Mouse (Mus musculus): Measurements from ENCODE around the gene Gm20388. TPM values are rescaled to one million over a fixed set of nuclear protein-coding genes. Genes with fewer than 3 reads are reported as not detected.
A peak's percentile ranks its signal among the peaks of the same experiment; 100 is the strongest.

Gm20388 gene
- polyA plus RNA-seq, 1 experiment from 2014 or later, result not detected

DNA sequence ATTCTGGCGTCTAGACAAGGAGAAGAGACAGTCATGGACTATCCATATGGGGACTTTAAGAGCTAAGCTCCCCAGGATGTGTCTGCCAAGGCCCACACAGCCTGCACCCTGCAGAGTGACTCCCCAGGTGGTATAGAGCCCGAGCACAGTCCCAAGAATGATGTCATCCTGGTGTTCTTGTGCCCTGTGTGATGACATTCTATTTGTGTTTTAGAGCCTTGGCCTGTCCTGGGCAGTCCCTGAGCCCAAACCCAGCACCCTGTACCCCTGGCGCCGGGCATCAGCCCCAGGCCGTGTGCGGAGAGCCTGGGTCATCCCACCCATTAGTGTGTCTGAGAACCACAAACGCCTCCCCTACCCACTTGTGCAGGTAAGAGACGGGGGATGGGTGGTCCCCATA is 2945.6 kb downstream of the Gm20388 start:
- Histone ChIP-seq H3K27ac (replicated peaks) (no peak overlapping the region), H3K4me2 (replicated peaks; ENCODE audit: low read depth) (no peak overlapping the region), H3K4me1 (replicated peaks; ENCODE audit: control insufficient read depth, insufficient read depth) (no peaks in the 10 kb centered on the region), H3K9ac (ENCODE audit: low read length) (no peak overlapping the region), H3K9me3 (ENCODE audit: control insufficient read depth, low read length) (no peaks in the 10 kb centered on the region), H3K4me3 (ENCODE audit: low read depth, low read length) (no peak overlapping the region), H3K27me3 (ENCODE audit: control insufficient read depth, insufficient read depth, low read length) (no peaks in the 10 kb centered on the region), H3K36me3 (ENCODE audit: control insufficient read depth, insufficient read depth, low read length) (no peaks in the 10 kb centered on the region)
- DNase-seq (ENCODE audit: low spot score) (no peak), ATAC-seq (ENCODE audit: low FRiP score, low TSS enrichment) (no peak)
- 76% methylated on average over 8 of the region's 8 CpGs for WGBS
- TF ChIP-seq CTCF (IDR thresholded peaks at IDR 0.05; ENCODE audit: low read depth) (no peak), EP300 (optimal IDR thresholded peaks at IDR 0.05) (no peak)

DNA sequence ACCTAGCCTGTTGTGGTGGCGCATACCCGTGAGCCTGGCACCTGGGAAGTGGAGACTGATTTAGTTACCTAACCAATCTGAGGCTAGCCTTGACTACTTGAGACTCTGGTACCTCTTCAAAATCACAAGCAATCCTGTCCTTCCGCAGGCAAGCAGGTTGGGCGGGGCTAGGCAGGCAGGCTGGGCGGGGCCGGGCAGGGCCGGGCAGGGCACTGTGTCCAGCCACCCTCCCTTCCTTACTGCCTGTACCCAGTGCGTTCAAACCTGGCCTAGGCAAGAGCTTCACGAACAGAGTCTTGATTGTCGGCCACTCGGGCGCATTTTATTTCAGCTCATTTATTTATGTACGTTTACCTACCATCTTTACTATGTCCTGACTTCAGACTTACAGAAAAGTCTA is 2949.2 kb downstream of the Gm20388 start:
- Histone ChIP-seq H3K36me3 (ENCODE audit: control insufficient read depth, insufficient read depth, low read length) (no peaks in the 10 kb centered on the region), H3K4me1 (replicated peaks; ENCODE audit: control insufficient read depth, insufficient read depth) (no peaks in the 10 kb centered on the region), H3K9me3 (ENCODE audit: control insufficient read depth, low read length) (no peaks in the 10 kb centered on the region), H3K9ac (ENCODE audit: low read length) (no peak overlapping the region), H3K4me3 (ENCODE audit: low read depth, low read length) (no peak overlapping the region), H3K27ac (replicated peaks) (no peak overlapping the region), H3K4me2 (replicated peaks; ENCODE audit: low read depth) (no peak overlapping the region), H3K27me3 (ENCODE audit: control insufficient read depth, insufficient read depth, low read length) (no peaks in the 10 kb centered on the region)
- DNase-seq (ENCODE audit: low spot score), result peak; percentile 75
- ATAC-seq (ENCODE audit: low FRiP score, low TSS enrichment), result peak; percentile 77
- TF ChIP-seq EP300 (optimal IDR thresholded peaks at IDR 0.05), result no peak
- TF ChIP-seq CTCF (IDR thresholded peaks at IDR 0.05; ENCODE audit: low read depth), result no peak
- 49% methylated on average over 13 of the region's 13 CpGs for WGBS

DNA sequence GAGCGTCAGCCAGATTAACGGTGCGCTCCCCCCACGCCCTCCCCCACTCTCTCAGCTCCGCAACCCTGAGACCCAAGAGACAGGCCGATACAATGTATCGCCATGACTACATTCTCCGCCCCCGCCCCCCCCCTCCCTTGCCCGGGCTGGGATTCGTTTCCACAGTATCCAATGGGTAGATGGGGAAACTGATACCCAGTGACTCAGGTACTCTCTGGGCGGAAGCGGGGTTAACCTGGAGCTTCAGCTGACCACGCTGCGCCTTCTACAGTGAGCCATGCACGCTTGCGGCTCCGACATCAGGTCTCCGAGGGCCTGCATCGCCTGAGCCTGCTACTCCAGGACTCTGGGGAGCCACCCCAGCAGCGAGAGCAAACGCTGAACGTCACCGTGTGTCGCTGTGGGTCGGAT is 2954.1 kb downstream of the Gm20388 start:
- H3K4me2 ChIP-seq (replicated peaks; ENCODE audit: low read depth), result peak overlapping the region; percentile 31
- 52% methylated on average over 26 of the region's 26 CpGs for WGBS
- no peaks in the 10 kb centered on the region for H3K4me1 ChIP-seq (replicated peaks; ENCODE audit: control insufficient read depth, insufficient read depth)
- no peak overlapping the region for H3K27ac ChIP-seq (replicated peaks)
- ATAC-seq (ENCODE audit: low FRiP score, low TSS enrichment) (no peak), DNase-seq (ENCODE audit: low spot score) (no peak)
- H3K9me3 ChIP-seq (ENCODE audit: control insufficient read depth, low read length), result 0 out of 2 replicates have a peak, but pooled peaks cover 3% of the 10 kb centered on the region
- H3K27me3 ChIP-seq (ENCODE audit: control insufficient read depth, insufficient read depth, low read length), result no peaks in the 10 kb centered on the region
- H3K9ac ChIP-seq (ENCODE audit: low read length), result no peak overlapping the region
- H3K36me3 ChIP-seq (ENCODE audit: control insufficient read depth, insufficient read depth, low read length), result no peaks in the 10 kb centered on the region
- peak overlapping the region; percentile 8; the same call in 1 of the 2 replicates for H3K4me3 ChIP-seq (ENCODE audit: low read depth, low read length)
- TF ChIP-seq CTCF (IDR thresholded peaks at IDR 0.05; ENCODE audit: low read depth) (no peak), EP300 (optimal IDR thresholded peaks at IDR 0.05) (no peak)

DNA sequence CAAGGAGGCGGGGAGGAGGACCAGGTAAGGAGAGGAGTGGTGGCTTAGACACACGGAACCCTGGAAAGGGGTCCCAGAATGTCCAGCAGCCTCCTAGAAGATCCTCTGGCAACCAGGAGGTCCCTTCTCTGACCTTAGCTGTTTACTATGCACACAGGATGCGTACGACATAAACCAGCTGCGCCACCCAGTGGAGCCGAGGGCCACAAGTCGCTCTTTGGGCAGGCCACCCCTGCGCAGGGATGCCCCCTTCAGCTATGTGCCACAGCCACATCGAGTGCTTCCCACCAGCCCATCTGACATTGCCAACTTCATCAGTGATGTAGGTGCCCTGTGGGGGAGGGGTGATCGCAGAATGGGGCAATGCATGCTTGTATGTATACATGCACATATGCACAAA is 2954.8 kb downstream of the Gm20388 start:
- Histone ChIP-seq H3K4me3 (ENCODE audit: low read depth, low read length) (no peak overlapping the region), H3K27me3 (ENCODE audit: control insufficient read depth, insufficient read depth, low read length) (no peaks in the 10 kb centered on the region), H3K27ac (replicated peaks) (no peak overlapping the region), H3K9ac (ENCODE audit: low read length) (no peak overlapping the region), H3K9me3 (ENCODE audit: control insufficient read depth, low read length) (0 out of 2 replicates have a peak, but pooled peaks cover 3% of the 10 kb centered on the region), H3K36me3 (ENCODE audit: control insufficient read depth, insufficient read depth, low read length) (no peaks in the 10 kb centered on the region), H3K4me1 (replicated peaks; ENCODE audit: control insufficient read depth, insufficient read depth) (no peaks in the 10 kb centered on the region), H3K4me2 (replicated peaks; ENCODE audit: low read depth) (no peak overlapping the region; the same call in 1 of the 2 replicates)
- ATAC-seq (ENCODE audit: low FRiP score, low TSS enrichment) (no peak), DNase-seq (ENCODE audit: low spot score) (no peak)
- TF ChIP-seq EP300 (optimal IDR thresholded peaks at IDR 0.05) (no peak), CTCF (IDR thresholded peaks at IDR 0.05; ENCODE audit: low read depth) (peak; percentile 58)
- 63% methylated on average over 10 of the region's 10 CpGs for WGBS

DNA sequence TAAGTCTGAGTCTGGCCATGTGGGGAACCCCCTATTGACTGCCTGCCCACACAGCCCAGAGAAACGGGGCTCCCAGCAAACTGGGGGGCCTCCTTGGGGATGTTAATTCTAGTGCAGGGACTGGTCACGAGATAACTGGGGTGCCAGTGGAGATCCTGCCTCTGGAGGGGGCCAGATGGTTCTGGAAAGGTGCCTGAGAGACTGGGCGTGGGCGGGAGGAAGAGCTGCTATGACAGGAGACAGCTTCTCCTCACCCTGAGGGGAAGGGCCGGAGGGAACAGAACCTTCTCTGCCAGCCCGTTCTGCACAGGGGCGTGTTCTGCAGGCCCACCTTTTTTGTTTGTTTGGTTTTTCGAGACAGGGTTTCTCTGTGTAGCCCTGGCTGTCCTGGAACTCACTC is 2955.6 kb downstream of the Gm20388 start:
- no peaks in the 10 kb centered on the region for H3K4me1 ChIP-seq (replicated peaks; ENCODE audit: control insufficient read depth, insufficient read depth)
- no peak overlapping the region for H3K4me3 ChIP-seq (ENCODE audit: low read depth, low read length)
- 68% methylated on average over 8 of the region's 8 CpGs for WGBS
- no peak overlapping the region for H3K4me2 ChIP-seq (replicated peaks; ENCODE audit: low read depth)
- no peaks in the 10 kb centered on the region for H3K27me3 ChIP-seq (ENCODE audit: control insufficient read depth, insufficient read depth, low read length)
- H3K9ac ChIP-seq (ENCODE audit: low read length), result no peak overlapping the region
- ATAC-seq (ENCODE audit: low FRiP score, low TSS enrichment) (no peak), DNase-seq (ENCODE audit: low spot score) (no peak)
- H3K9me3 ChIP-seq (ENCODE audit: control insufficient read depth, low read length), result 0 out of 2 replicates have a peak, but pooled peaks cover 3% of the 10 kb centered on the region
- no peak overlapping the region for H3K27ac ChIP-seq (replicated peaks)
- H3K36me3 ChIP-seq (ENCODE audit: control insufficient read depth, insufficient read depth, low read length), result no peaks in the 10 kb centered on the region
- no peak for TF ChIP-seq EP300 (optimal IDR thresholded peaks at IDR 0.05)
- TF ChIP-seq CTCF (IDR thresholded peaks at IDR 0.05; ENCODE audit: low read depth), result no peak

DNA sequence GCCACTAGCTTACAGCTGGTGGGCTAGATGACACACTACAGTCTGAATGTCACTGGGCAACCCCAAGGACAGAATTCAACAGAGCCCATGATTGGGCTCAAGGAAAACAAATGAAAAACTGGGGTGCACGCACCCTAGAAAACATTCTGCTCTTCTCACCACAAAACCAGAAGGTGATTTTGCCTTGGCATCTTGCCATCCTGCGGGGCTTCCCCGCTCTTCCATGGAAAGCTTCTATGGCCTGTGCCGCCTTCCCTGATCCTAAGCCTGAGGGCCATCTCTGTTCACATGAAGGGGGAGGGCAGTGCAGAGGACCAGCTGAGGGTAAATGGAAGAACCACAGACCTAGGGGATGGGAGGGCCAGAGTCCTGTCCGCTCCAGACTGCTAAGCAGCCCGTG is 2957.3 kb downstream of the Gm20388 start:
- Histone ChIP-seq H3K9ac (ENCODE audit: low read length) (no peak overlapping the region), H3K9me3 (ENCODE audit: control insufficient read depth, low read length) (0 out of 2 replicates have a peak, but pooled peaks cover 3% of the 10 kb centered on the region), H3K27me3 (ENCODE audit: control insufficient read depth, insufficient read depth, low read length) (no peaks in the 10 kb centered on the region), H3K4me1 (replicated peaks; ENCODE audit: control insufficient read depth, insufficient read depth) (no peaks in the 10 kb centered on the region), H3K4me2 (replicated peaks; ENCODE audit: low read depth) (no peak overlapping the region), H3K36me3 (ENCODE audit: control insufficient read depth, insufficient read depth, low read length) (no peaks in the 10 kb centered on the region), H3K27ac (replicated peaks) (no peak overlapping the region), H3K4me3 (ENCODE audit: low read depth, low read length) (no peak overlapping the region)
- no peak for ATAC-seq (ENCODE audit: low FRiP score, low TSS enrichment)
- DNase-seq (ENCODE audit: low spot score), result no peak
- WGBS, result 77% methylated on average over 6 of the region's 6 CpGs
- TF ChIP-seq EP300 (optimal IDR thresholded peaks at IDR 0.05) (no peak), CTCF (IDR thresholded peaks at IDR 0.05; ENCODE audit: low read depth) (no peak)
